Mouse (Mus musculus): Measurements from ENCODE around the gene Fthl17f. TPM values are rescaled to one million over a fixed set of nuclear protein-coding genes. Genes with fewer than 3 reads are reported as not detected.

Gene Fthl17f
- polyA plus RNA-seq, 1 experiment from 2014 or later: not detected

GRCm38 (mm10) chrX:9110381-9110780 is 47.6 kb downstream of the Fthl17f start:
- Histone ChIP-seq H3K27ac (ENCODE audit: low read depth, low read length) (no peak overlapping the region), H3K9ac (ENCODE audit: low read depth, low read length) (no peak overlapping the region), H3K9me3 (ENCODE audit: control insufficient read depth, low read length) (no peaks in the 10 kb centered on the region), H3K27me3 (ENCODE audit: control insufficient read depth, insufficient read depth, low read length) (no peaks in the 10 kb centered on the region), H3K4me3 (ENCODE audit: low read length) (no peak overlapping the region), H3K4me1 (ENCODE audit: control insufficient read depth, insufficient read depth, low read length) (no peaks in the 10 kb centered on the region), H3K4me2 (replicated peaks; ENCODE audit: low read depth, low read length) (no peak overlapping the region), H3K36me3 (ENCODE audit: control insufficient read depth, insufficient read depth, low read length) (no peaks in the 10 kb centered on the region)
- no peak for ATAC-seq (ENCODE audit: low FRiP score, low TSS enrichment)
- WGBS: 64% methylated on average over 2 of the region's 2 CpGs

Other genes with a start within 250 kb of the Fthl17f start
- not detected in 2 replicates for gene Gm6592, start 219.0 kb upstream of the Fthl17f start, polyA plus RNA-seq (2014; fragmentation: Nextera tagmentation; extraction: Ambion mirVana)
- not detected in 2 replicates for gene Gm5751, start 188.8 kb upstream of the Fthl17f start, polyA plus RNA-seq (2014; fragmentation: Nextera tagmentation; extraction: Ambion mirVana)
- gene B630019K06Rik, start 170.6 kb upstream of the Fthl17f start, polyA plus RNA-seq (2014; fragmentation: Nextera tagmentation; extraction: Ambion mirVana): 4.1 and 5.6 TPM in 2 replicates
- gene Fthl17b, start 100.0 kb upstream of the Fthl17f start, polyA plus RNA-seq (2014; fragmentation: Nextera tagmentation; extraction: Ambion mirVana): not detected in 2 replicates
- not detected in 2 replicates for gene Fthl17c, start 86.5 kb upstream of the Fthl17f start, polyA plus RNA-seq (2014; fragmentation: Nextera tagmentation; extraction: Ambion mirVana)
- not detected in 2 replicates for gene Fthl17d, start 76.3 kb upstream of the Fthl17f start, polyA plus RNA-seq (2014; fragmentation: Nextera tagmentation; extraction: Ambion mirVana)
- not detected in 2 replicates for gene Fthl17e, start 29.5 kb upstream of the Fthl17f start, polyA plus RNA-seq (2014; fragmentation: Nextera tagmentation; extraction: Ambion mirVana)
- gene 4930402K13Rik, start 41.5 kb downstream of the Fthl17f start, polyA plus RNA-seq (2014; fragmentation: Nextera tagmentation; extraction: Ambion mirVana): not detected in 2 replicates
- gene Lancl3, start 136.9 kb downstream of the Fthl17f start, polyA plus RNA-seq (2014; fragmentation: Nextera tagmentation; extraction: Ambion mirVana): 0.59 and 0.77 TPM in 2 replicates
- gene Gm14862, start 193.9 kb downstream of the Fthl17f start, polyA plus RNA-seq (2014; fragmentation: Nextera tagmentation; extraction: Ambion mirVana): not detected in 2 replicates
- gene Xk, start 209.7 kb downstream of the Fthl17f start, polyA plus RNA-seq (2014; fragmentation: Nextera tagmentation; extraction: Ambion mirVana): 1.1 and 2.0 TPM in 2 replicates
- not detected in 2 replicates for gene H2al1m, start 220.7 kb downstream of the Fthl17f start, polyA plus RNA-seq (2014; fragmentation: Nextera tagmentation; extraction: Ambion mirVana)